Mouse (Mus musculus) forebrain, embryonic 13.5 days (tissue): ENCODE measurements at regions not wholly inside any gene's neighbourhood (a gene's known extent, or its start where the extent isn't known, plus 50 kb on each side); places are given as distances from the start of the nearest gene placed in this dataset.
A peak's percentile ranks its signal among the peaks of the same experiment; 100 is the strongest.

Experiments
- ATAC-seq: fragments of 200-750 bp; cut with Nextera tagmentation; 2 replicates; pipeline ENCODE4 v1.8.0; 2017
- H3K27ac ChIP-seq: fragments of 300-500 bp; sonication (generic); 2 replicates; pipeline ENCODE4 v1.5.1; 2015; ENCODE audit warnings: inconsistent platforms, mild to moderate bottlenecking, moderate library complexity
- H3K27me3 ChIP-seq: fragments of 300-500 bp; sonication (generic); 2 replicates; pipeline ENCODE4 v1.6.1; 2015; ENCODE audit warnings: mild to moderate bottlenecking, inconsistent platforms
- H3K36me3 ChIP-seq: fragments of 300-500 bp; sonication (generic); 2 replicates; pipeline ENCODE4 v1.6.1; 2015; ENCODE audit warnings: mild to moderate bottlenecking, inconsistent platforms; ENCODE audit not compliant: poor library complexity, severe bottlenecking
- H3K4me1 ChIP-seq: fragments of 300-500 bp; sonication (generic); 2 replicates; pipeline ENCODE4 v1.6.1; 2015; ENCODE audit warnings: inconsistent platforms
- H3K4me2 ChIP-seq: fragments of 300-500 bp; sonication (generic); 2 replicates; pipeline ENCODE4 v1.6.1; 2015; ENCODE audit warnings: inconsistent platforms, mild to moderate bottlenecking, moderate library complexity
- H3K4me3 ChIP-seq: fragments of 300-500 bp; sonication (generic); 2 replicates; pipeline ENCODE4 v1.5.1; 2015; ENCODE audit warnings: mild to moderate bottlenecking, inconsistent platforms
- H3K9ac ChIP-seq: fragments of 300-500 bp; sonication (generic); 2 replicates; pipeline ENCODE4 v1.6.1; 2015; ENCODE audit warnings: mild to moderate bottlenecking, inconsistent platforms
- H3K9me3 ChIP-seq: fragments of 300-500 bp; sonication (generic); replicated peaks from 2 replicates; pipeline ENCODE4 v1.6.1; 2016; ENCODE audit warnings: inconsistent platforms
- WGBS: fragments of 180-500 bp; shearing (Covaris S2); methylation state at CpG from one replicate; pipeline ENCODE4 v1.1.7; 2015; 5-methylcytosine and 5-hydroxymethylcytosine counted together

DNA sequence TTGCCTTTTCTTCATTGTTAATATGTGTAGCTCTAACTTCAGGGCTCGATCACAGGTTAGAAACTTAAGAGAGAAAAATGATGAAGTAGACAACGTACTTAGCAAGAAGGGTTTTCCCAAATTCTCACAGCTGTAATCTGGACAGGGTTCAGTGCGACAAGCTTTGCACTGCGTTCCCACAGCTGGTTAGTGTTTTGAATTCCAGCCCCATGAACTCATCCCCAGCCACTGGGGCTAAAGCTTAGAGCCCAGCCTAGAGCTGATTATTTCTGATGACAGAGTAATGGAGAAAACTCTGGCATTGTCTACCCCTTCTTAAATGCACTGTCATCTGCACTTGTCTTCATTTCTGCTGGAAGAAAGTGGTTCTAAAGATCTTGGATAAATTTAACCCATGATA, 319.7 kb upstream of the Jag1 start:
- ATAC-seq: no peak
- 83% methylated on average over 4 of the region's 4 CpGs for WGBS
- Histone ChIP-seq H3K27ac (no peak overlapping the region), H3K4me2 (no peak overlapping the region), H3K9me3 (no peaks in the 10 kb centered on the region), H3K4me1 (peaks cover 14% of the 10 kb centered on the region; the same call in 1 of the 2 replicates), H3K9ac (no peak overlapping the region), H3K36me3 (no peaks in the 10 kb centered on the region), H3K4me3 (no peak overlapping the region), H3K27me3 (no peaks in the 10 kb centered on the region)

GRCm38 (mm10) chr2:137422656-137423055, 306.2 kb upstream of the Jag1 start:
- 58% methylated on average over 3 of the region's 3 CpGs for WGBS
- Histone ChIP-seq H3K36me3 (no peaks in the 10 kb centered on the region), H3K9ac (no peak overlapping the region), H3K4me2 (no peak overlapping the region), H3K27ac (no peak overlapping the region), H3K4me3 (no peak overlapping the region), H3K27me3 (no peaks in the 10 kb centered on the region), H3K9me3 (no peaks in the 10 kb centered on the region), H3K4me1 (peaks cover 7% of the 10 kb centered on the region; the same call in 1 of the 2 replicates)
- ATAC-seq: 0 out of 2 replicates have a peak, but pooled peaks have one; percentile 30

GRCm38 (mm10) chr2:137419678-137420077, 303.2 kb upstream of the Jag1 start:
- no peaks in the 10 kb centered on the region for H3K36me3 ChIP-seq
- no peak overlapping the region for H3K27ac ChIP-seq
- H3K4me1 ChIP-seq: peaks cover 7% of the 10 kb centered on the region; the same call in 1 of the 2 replicates
- ATAC-seq: no peak
- H3K27me3 ChIP-seq: no peaks in the 10 kb centered on the region
- H3K9me3 ChIP-seq: no peaks in the 10 kb centered on the region
- no peak overlapping the region for H3K4me2 ChIP-seq
- H3K9ac ChIP-seq: no peak overlapping the region
- WGBS: 71% methylated on average over 4 of the region's 4 CpGs
- no peak overlapping the region for H3K4me3 ChIP-seq

GRCm38 (mm10) chr2:137417691-137418090, 301.2 kb upstream of the Jag1 start:
- Histone ChIP-seq H3K27me3 (no peaks in the 10 kb centered on the region), H3K36me3 (no peaks in the 10 kb centered on the region), H3K4me1 (peaks cover 2% of the 10 kb centered on the region; the same call in 1 of the 2 replicates), H3K27ac (no peak overlapping the region), H3K4me2 (no peak overlapping the region), H3K9me3 (no peaks in the 10 kb centered on the region), H3K4me3 (no peak overlapping the region), H3K9ac (no peak overlapping the region)
- no peak for ATAC-seq
- WGBS: 92% methylated on average over 6 of the region's 6 CpGs

- H3K4me3 ChIP-seq: no peak overlapping the region
- no peaks in the 10 kb centered on the region for H3K4me1 ChIP-seq
- H3K9me3 ChIP-seq: no peaks in the 10 kb centered on the region
- no peak overlapping the region for H3K9ac ChIP-seq
- WGBS: 89% methylated on average over 3 of the region's 3 CpGs
- no peaks in the 10 kb centered on the region for H3K36me3 ChIP-seq
- no peak for ATAC-seq
- H3K4me2 ChIP-seq: no peak overlapping the region
- H3K27me3 ChIP-seq: no peaks in the 10 kb centered on the region
- no peak overlapping the region for H3K27ac ChIP-seq
Measured at GRCm38 (mm10) chr2:137413432-137413831, 297.0 kb upstream of the Jag1 start.

DNA sequence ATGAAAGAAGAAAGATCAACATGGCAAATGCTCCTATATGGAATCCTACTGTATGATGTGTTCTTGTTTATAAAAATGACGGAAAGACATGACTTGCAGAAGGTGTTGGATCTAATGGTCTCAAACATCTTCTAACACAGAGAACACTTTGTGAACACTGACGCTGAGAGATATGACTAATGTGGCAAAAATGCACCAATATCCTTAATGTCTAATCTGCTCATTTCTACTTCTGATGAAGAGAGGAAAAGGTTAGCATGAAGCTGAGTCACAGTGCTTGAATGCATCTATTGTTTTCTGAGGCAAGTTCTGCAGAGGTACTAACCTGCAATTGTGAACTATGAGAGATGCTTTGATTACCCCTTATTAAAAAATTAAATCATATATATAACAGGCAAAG, 293.2 kb upstream of the Jag1 start:
- no peak for ATAC-seq
- H3K4me3 ChIP-seq: no peak overlapping the region
- no peak overlapping the region for H3K9ac ChIP-seq
- no peak overlapping the region for H3K4me2 ChIP-seq
- no peaks in the 10 kb centered on the region for H3K4me1 ChIP-seq
- WGBS: 88% methylated on average over 2 of the region's 2 CpGs
- no peak overlapping the region for H3K27ac ChIP-seq
- H3K27me3 ChIP-seq: no peaks in the 10 kb centered on the region
- no peaks in the 10 kb centered on the region for H3K36me3 ChIP-seq
- H3K9me3 ChIP-seq: no peaks in the 10 kb centered on the region

GRCm38 (mm10) chr2:137408294-137408693, 291.9 kb upstream of the Jag1 start:
- no peak overlapping the region for H3K9ac ChIP-seq
- no peaks in the 10 kb centered on the region for H3K27me3 ChIP-seq
- no peaks in the 10 kb centered on the region for H3K4me1 ChIP-seq
- ATAC-seq: no peak
- 89% methylated on average over 2 of the region's 2 CpGs for WGBS
- H3K27ac ChIP-seq: no peak overlapping the region
- H3K9me3 ChIP-seq: no peaks in the 10 kb centered on the region
- H3K4me3 ChIP-seq: no peak overlapping the region
- H3K4me2 ChIP-seq: no peak overlapping the region
- H3K36me3 ChIP-seq: no peaks in the 10 kb centered on the region

DNA sequence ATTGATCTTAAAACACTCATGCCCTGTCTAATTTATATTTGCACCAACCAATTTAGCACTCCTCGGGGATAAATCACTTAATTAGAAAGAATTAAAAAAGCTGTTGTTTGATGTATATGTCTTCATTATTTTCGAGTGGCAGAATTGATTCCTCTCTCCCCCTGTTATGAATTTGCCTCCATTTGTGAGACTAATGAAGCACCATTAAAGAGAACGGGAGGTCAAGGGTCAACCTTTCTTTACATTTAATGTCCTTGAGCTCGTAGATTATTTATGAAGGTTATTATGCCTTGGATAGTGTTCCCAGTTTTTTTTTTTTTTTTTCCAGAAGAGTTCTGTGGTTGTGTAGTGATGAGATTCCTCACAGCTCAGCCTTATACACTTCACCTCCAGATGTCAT, 277.0 kb upstream of the Jag1 start:
- 47% methylated on average over 4 of the region's 4 CpGs for WGBS
- H3K4me3 ChIP-seq: no peak overlapping the region
- H3K27ac ChIP-seq: no peak overlapping the region
- no peaks in the 10 kb centered on the region for H3K27me3 ChIP-seq
- H3K4me1 ChIP-seq: no peaks in the 10 kb centered on the region
- no peaks in the 10 kb centered on the region for H3K36me3 ChIP-seq
- H3K9me3 ChIP-seq: no peaks in the 10 kb centered on the region
- H3K4me2 ChIP-seq: no peak overlapping the region
- H3K9ac ChIP-seq: no peak overlapping the region
- ATAC-seq: no peak

DNA sequence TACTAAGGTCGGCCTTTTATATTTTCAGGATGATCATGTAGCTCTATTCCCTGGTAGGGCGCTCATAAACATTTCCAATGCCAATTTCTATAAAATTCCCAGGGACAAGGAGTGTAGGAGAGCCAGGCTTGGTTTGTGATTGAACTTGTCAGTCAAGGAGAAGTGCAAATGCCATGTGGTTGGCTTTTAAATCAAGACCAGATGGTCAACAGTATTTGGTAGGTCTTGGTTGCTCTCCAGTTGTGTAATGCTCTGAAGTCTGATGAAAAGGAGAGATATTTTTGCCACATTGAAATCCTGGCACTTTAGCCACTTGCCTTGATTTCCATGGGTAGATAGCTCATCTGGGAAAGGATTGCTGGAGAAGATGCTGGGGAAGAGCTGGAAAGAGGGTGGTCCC, 263.4 kb upstream of the Jag1 start:
- H3K36me3 ChIP-seq: no peaks in the 10 kb centered on the region
- no peak for ATAC-seq
- WGBS: 86% methylated on average over 2 of the region's 2 CpGs

DNA sequence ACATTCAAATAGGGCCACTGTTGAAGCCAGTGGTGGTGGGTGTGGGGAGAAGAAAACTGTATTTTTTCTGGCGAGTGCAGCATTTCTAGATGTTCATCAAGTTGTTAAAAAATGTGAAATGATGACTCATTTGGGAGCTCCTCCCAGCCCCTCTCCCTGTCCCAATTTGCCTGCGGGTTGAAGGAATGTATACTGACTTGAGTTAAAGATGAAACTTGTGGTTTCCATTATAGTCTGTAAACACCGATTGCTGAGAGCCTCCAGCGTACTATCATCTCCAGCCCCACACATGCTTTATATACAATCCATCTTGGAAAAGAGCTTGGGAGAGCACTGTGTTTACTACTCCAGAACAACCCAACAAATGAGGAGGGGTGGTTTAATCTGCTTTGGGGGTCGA, 258.9 kb upstream of the Jag1 start:
- WGBS: 89% methylated on average over 5 of the region's 5 CpGs
- Histone ChIP-seq H3K36me3 (no peaks in the 10 kb centered on the region), H3K4me3 (no peak overlapping the region), H3K27ac (no peak overlapping the region), H3K9ac (no peak overlapping the region), H3K9me3 (no peaks in the 10 kb centered on the region), H3K27me3 (no peaks in the 10 kb centered on the region), H3K4me2 (no peak overlapping the region), H3K4me1 (no peaks in the 10 kb centered on the region)
- ATAC-seq: no peak

More for the DNA sequence above, 263.4 kb upstream of the Jag1 start:
- Histone ChIP-seq H3K9ac (no peak overlapping the region), H3K4me1 (no peaks in the 10 kb centered on the region), H3K4me2 (no peak overlapping the region), H3K9me3 (no peaks in the 10 kb centered on the region), H3K27me3 (no peaks in the 10 kb centered on the region), H3K27ac (no peak overlapping the region), H3K4me3 (no peak overlapping the region)

DNA sequence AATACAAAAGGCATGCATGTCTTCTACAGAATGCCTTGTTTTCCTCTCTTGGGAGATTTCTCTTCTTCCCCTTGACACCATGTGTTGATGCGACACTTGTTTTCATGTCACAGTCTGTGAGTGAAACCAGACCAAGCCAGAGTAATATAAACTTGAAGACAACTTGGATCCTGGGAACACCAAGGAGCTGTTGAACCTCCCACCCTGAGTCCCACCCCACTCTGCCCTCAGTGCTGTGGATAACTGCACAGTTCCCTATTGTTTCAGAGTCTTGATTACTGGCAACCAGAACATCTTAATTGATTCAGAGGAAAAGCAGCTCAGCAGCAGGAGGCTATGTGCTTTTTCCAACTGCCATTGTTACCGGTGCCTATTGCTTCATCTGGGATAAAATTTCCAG, 254.6 kb upstream of the Jag1 start:
- Histone ChIP-seq H3K36me3 (no peaks in the 10 kb centered on the region), H3K4me3 (no peak overlapping the region), H3K27me3 (no peaks in the 10 kb centered on the region), H3K9me3 (no peaks in the 10 kb centered on the region), H3K27ac (no peak overlapping the region), H3K9ac (no peak overlapping the region), H3K4me1 (no peaks in the 10 kb centered on the region), H3K4me2 (no peak overlapping the region)
- WGBS: 93% methylated on average over 2 of the region's 2 CpGs
- ATAC-seq: no peak

GRCm38 (mm10) chr2:137363006-137363405, 246.6 kb upstream of the Jag1 start:
- WGBS: 95% methylated on average over 2 of the region's 2 CpGs
- Histone ChIP-seq H3K9me3 (no peaks in the 10 kb centered on the region), H3K36me3 (no peaks in the 10 kb centered on the region), H3K4me3 (no peak overlapping the region), H3K4me1 (no peaks in the 10 kb centered on the region), H3K9ac (no peak overlapping the region), H3K4me2 (no peak overlapping the region), H3K27ac (no peak overlapping the region), H3K27me3 (no peaks in the 10 kb centered on the region)
- no peak for ATAC-seq

DNA sequence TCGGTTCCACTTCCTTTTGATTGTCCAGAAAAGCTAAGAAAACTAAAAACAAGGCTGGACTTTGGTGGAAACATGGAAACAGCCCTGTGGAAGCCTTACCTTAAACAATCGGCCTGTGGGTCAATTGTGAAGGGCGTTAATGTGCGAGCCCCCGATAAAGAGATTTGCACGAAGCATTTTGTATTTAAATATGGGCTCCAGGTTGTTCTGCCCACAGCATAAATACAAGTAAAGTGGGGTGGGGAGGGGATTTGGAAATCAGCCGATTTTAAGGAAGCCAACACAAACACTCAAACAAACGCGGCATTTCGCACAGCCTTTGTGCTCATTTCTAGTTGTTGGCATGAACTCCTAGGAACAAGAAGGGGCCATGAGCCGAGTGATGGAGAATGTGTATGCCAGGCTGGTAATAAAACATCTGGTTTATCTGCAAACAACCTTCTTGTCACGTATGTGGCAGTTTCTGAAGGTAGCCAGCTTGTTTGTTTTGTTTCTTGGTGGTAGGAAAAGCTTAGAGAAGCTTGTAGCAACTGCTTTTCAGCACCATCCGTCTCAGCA, 240.8 kb upstream of the Jag1 start:
- Histone ChIP-seq H3K9ac (no peak overlapping the region), H3K4me3 (no peak overlapping the region), H3K4me2 (no peak overlapping the region), H3K9me3 (no peaks in the 10 kb centered on the region), H3K4me1 (no peaks in the 10 kb centered on the region), H3K36me3 (no peaks in the 10 kb centered on the region), H3K27ac (no peak overlapping the region), H3K27me3 (no peaks in the 10 kb centered on the region)
- no peak for ATAC-seq
- WGBS: 74% methylated on average over 13 of the region's 13 CpGs
